Mouse (Mus musculus) adrenal gland, postnatal 10 days (tissue): Measurements from ENCODE around the gene Krt33b. TPM values are rescaled to one million over a fixed set of nuclear protein-coding genes. Genes with fewer than 3 reads are reported as not detected.
A peak's percentile ranks its signal among the peaks of the same experiment; 100 is the strongest.

Experiments
- DNase-seq: peaks from one replicate; pipeline ENCODE4 v3.0.0; 2021; ENCODE audit warnings: mixed read lengths
- long read RNA-seq, 2 experiments: library from polyadenylated mRNA; stranded (forward); transcript quantifications; one replicate each; pipeline ENCODE4 v2.0.0; 2021
- total RNA-seq, 2 experiments: library from RNA; stranded (reverse); gene quantifications; 2 replicates each; pipeline ENCODE4 v1.2.3; 2021

Krt33b gene
- not detected for total RNA-seq
- long read RNA-seq, experiment 1, result 0 reads
- long read RNA-seq, experiment 2, result 0 reads

- DNase-seq, result no peak
These were observed at the start of gene Krt33b for GRCm38 (mm10) chr11:100029768-100030167. Gene Krt33b, minus strand, starts transcription at chr11:100029868.

GRCm38 (mm10) chr11:100073873-100074272 is 44.2 kb upstream of the Krt33b start:
- no peak for DNase-seq

DNA sequence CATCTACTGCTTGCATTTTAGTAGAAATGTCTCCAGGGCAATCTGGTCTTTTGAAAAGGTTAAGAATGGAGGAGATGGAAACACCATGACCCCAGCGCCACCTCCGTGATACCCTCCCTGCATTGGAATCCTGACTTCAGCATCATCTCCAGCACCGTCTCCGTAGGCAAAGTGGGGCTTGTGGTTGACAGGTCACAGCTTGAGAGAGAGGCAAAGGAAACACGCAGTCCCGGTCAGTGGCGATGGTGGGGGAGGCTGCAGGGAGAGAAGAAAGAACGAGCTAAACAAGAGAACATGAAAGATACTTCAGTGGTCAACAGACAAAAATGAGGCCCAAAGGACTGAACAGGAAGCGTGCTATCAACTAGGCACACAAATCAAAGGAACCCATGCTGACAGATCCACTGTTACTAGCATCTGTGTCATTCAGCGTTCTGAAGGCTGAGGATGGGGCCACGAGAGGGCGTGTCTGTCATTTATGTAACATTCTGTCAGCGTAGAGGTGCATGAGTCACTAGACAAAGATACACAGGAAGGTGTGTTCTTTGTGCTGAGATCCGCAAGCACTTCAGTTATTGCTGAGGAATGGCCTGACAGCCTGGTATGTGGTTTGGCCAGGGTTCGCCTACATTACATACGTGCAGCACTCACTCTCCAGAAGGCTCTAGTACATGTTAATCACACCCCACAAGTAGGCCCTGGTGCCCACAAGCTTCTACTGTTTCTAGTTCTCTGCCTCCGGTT is 37.8 kb upstream of the Krt33b start:
- peak; percentile 3 for DNase-seq

DNA sequence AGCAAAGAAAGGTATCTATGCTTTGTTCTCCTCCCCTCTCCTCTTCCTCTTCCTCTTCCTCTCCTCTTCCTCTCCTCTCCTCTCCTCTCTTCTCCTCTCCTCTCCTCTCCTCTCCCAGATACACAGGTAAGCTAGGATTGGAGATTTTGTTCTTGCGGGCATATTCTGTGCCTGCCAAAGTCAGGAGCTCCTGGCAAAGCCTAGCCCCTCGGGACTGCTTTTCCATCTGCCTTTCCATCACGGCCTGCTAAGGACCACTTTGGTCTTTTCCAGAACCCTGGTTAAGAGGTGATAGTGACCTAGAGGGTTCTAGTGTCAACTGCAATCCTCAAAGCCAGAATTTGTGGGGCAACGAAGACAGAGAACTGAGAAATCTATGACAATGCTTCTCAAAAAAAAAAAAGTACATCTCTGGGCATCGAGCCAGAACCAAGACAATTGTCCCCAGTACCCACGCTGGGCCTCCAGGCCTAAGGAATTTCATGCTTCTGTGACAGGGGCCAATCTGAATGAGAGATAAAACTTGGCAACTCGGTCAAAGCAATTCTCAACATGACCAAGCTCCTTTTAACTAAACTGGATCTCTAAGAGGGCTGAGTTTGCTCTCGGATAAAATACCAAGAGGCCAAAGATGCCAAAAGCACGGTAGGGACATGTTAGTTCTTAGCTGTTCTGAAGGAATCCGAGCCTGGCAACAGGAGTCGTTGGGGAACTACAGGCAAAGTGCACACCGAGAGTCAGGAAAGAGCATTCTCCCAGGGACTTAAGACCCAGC is 36.8 kb upstream of the Krt33b start:
- DNase-seq, result no peak

GRCm38 (mm10) chr11:100058875-100059274 is 29.2 kb upstream of the Krt33b start:
- DNase-seq, result no peak

DNA sequence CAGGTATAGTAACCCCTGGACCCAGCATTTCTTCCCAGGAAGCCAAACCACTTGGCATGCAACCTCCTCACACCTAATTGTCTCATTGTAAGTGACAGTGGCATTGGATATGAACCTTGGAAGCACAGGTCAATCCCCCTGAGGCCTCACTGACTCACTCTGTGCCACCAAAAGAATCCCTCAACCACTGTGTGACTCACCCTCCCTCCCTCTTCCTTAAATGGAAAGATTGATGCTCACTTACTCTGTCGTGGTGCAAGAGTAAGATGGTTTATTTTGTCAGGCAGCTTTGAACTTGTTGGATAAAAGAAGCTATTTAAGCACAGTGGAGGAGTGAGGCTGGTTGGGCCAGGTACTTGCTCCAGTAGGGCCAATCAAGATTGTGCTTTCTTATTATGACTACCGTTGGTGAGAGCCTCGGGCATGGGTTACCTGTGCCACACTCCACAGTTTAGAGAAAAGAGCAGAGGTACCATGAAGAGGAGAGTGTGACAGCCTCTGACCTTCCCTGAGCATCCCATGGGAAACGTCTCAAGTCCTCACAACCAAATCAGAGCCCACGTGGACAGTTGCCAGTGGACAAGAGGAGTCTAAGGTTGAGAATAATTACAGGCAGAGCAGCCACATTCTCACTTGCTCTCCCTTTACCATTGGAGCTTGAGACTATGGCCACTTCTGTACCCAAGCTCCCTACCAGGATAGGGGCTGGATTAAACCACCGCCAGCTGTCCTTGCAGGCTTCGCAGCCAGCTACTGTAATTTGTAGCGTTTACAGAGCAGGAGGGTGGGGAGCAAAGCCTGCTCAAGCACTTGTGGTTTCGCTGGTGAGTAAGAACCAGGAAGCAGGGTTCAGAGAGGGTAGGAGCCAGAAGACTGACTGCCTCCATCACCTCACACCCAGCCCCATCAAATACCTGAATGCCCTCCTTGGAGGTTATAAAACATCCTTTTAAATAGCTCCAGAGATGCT is 26.3 kb upstream of the Krt33b start:
- DNase-seq, result peak; percentile 5

GRCm38 (mm10) chr11:100050451-100050850 is 20.8 kb upstream of the Krt33b start, which contains the start of gene Krt31:
Gene Krt31, minus strand, starts transcription at chr11:100050551.
- no peak for DNase-seq

GRCm38 (mm10) chr11:100047193-100047592 is 17.5 kb upstream of the Krt33b start:
- DNase-seq, result no peak

- DNase-seq, result no peak
These were observed 16.7 kb upstream of the Krt33b start for GRCm38 (mm10) chr11:100046303-100046866.

DNA sequence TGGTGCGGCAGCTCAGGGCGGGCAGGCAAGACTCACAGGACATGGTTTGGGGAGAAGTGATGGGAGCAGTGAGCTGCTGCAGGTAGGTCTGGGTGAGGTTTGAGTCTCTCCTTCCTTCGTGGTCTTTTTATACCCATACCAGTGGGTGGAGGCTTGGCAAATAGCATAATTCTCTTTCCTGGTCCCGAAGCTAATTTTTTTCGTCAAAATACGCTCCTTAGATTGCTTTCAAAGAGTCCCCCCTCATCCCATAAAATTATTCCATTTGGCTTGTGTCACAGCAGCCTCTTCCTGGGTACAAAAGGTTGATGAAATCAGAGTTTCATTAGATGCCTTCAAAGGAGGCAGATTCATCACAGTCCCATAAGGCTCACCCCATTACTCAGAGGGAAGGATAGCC is 11.8 kb upstream of the Krt33b start, which contains the start of gene Krt34:
Krt34 (minus strand) TSS at position 101 of the 400 bp plus-strand sequence.
- no peak for DNase-seq

GRCm38 (mm10) chr11:100021438-100021837 is 8.2 kb downstream of the Krt33b start:
- DNase-seq, result no peak

DNA sequence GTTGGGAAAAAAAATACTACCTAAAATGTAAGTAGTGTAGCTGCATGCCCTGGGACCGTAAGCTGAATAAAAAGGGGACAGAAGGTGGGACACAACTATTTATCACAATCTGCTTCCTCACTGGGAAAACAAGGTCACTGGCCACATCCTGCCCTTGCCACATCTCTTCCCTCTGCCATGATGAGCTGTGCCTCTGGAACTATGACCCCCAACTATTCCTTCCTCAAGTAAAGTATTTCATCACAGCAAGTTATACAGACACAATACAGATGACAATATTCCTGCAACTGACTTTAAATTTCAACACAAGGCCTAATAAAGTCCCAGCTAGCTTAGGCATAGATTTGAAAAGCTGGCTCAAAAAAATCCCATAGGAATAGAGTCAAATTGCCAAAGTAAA is 10.2 kb downstream of the Krt33b start:
- no peak for DNase-seq

- no peak for DNase-seq
These were observed 13.6 kb downstream of the Krt33b start, which contains the start of gene Krt33a for GRCm38 (mm10) chr11:100016112-100016511. Gene Krt33a, minus strand, starts transcription at chr11:100016212.

GRCm38 (mm10) chr11:100013691-100014171 is 15.9 kb downstream of the Krt33b start:
- DNase-seq, result no peak

DNA sequence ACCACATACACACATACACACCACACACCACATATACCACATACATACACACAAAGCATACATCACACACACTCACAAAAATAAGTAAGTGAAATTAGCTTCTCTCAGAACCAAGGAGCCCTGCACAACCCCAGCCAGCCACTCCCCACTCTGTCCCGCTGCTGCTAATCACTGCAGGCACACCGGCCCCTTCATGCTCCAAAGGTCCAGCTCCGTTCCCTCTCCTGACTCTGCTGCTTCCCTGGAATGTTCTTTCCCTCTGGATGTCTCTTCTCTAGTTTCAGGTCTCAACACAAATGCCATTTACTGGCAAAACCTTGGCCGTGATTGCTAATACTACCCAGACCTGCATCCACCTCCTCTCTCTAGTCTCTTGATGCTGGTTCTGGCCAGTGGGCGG is 19.0 kb downstream of the Krt33b start:
- no peak for DNase-seq

GRCm38 (mm10) chr11:100008336-100008735 is 21.3 kb downstream of the Krt33b start:
- no peak for DNase-seq

DNA sequence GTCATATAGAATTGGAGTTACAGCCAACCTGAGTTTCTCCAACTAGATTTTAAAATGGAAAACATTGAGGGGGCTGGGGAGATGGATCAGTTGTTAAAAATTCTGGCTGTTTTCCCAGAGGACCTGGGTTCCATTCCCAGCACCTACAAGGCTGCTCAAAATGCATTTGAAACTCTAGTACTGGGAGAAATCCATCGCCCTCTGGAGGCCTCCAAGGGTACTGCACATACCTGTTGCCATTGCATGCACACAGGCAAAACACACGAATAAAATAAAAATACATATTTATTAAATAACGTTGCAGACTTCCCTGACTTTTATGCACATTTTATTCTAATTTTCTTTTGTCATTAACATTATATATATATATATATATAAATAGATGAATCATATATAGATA is 23.0 kb downstream of the Krt33b start:
- no peak for DNase-seq

GRCm38 (mm10) chr11:100005905-100006304 is 23.8 kb downstream of the Krt33b start:
- no peak for DNase-seq

- peak; percentile 63 for DNase-seq
These were observed 24.8 kb downstream of the Krt33b start for GRCm38 (mm10) chr11:100004846-100005245.

DNA sequence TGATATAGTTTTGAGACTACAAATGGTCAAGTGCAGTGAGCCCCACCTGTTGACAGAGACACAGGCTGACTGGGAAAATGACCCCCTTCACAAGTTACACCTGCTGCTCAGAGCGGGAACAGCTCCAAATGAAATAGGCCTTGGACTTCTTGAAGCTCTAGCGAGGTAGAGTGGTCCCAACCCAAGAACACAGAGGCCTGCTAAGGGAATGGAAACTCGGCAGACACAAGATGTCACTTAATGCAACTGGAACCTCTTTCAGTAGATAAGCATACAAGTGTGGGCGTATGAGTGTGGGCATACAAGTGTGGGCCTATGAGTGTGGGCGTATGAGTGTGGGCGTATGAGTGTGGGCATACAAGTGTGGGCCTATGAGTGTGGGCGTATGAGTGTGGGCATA is 30.6 kb downstream of the Krt33b start:
- DNase-seq, result no peak

GRCm38 (mm10) chr11:99994384-99994661 is 35.3 kb downstream of the Krt33b start:
- DNase-seq, result no peak
